Mouse (Mus musculus): ENCODE results near the gene Mogat1. TPM values are rescaled to one million over a fixed set of nuclear protein-coding genes. Genes with fewer than 3 reads are reported as not detected.
"Not testable (repeated sequence)": the region's sequence is repeated elsewhere in the genome, so short reads cannot be mapped to it uniquely, and the experiment has no call there.

Mogat1 gene
- 1.2 and 2.3 TPM in 2 replicates for total RNA-seq (2021)
- long read RNA-seq, result 0 reads

DNA sequence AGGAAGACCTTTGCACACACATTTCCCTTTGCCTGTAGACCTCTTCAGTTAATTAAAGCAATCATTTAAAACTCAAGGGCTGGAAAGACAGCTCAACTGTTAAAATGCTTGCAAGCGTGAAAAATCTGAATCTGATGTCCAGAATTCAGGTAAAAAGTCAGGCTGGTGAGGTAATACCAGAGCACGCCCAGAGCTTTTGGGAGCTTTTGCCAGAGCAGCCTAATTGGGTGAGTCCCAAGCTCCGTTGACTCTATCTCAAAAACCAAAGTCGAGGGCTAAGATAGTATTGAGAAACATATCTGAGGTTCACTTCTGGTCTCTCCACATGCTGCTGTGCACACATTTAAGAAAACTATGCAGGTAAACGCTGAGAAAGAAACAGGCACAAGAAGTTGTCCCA, at the start of gene Mogat1:
TSS of gene Mogat1 (plus strand) at position 130 of the 400 bp plus-strand sequence.
- DNase-seq, result no peak

DNA sequence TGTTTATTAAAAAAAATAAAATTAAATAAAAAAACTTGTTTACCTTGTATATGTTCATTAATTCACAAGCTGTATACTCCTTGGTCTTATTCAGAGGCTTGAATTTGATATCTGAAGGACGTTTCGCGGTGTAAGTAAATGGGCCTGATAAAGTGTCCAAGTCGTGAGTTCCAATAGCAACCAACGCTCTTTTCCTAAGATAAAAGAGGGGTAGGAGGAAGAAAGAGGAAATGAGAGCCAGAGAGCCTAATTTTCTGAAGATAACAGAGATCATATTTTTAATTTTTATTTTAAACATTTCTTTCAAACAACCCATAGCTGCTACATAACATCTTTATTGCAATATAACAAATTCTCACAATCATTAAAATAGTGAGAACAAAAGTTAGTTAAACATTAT, 38.4 kb upstream of the Mogat1 start:
- DNase-seq, result no peak

DNA sequence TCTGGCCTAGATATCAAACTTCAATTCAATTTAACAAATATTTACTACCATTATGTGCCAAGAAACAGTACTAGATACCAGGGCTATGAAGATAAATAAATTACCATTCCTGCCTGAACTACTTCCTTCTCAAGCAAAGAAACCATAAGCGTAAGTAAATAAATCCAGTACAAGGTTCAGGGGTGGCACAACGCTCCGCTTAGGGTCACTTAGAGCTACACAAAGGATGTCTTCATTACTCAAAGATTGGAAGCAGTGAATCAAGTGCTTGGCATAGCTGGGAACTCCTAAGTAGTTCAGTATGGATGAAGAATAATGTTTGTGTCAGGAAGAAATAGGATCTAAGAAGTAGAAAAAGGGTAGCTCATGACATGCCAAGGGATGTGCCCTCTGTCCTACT, 27.4 kb upstream of the Mogat1 start:
- no peak for DNase-seq

DNA sequence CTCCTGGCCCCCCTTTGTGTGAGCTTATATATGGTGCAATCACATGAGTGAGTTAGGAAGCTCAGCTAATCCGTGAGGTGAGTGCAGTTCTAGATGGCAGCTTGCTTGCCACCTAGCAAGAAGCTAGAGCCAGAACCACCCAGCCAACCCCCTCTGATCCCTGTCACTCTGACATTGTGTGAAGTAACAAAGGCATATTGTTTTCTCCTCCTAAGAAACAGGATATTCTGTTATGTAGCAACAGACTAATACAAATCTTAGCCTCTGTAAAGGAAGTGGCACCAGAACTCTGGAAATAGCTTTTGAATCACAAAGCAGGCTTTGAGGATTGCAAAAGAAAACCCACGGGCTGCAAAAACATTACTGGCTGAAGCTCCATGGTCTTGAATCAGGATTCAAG, 26.4 kb upstream of the Mogat1 start:
- no peak for DNase-seq

DNA sequence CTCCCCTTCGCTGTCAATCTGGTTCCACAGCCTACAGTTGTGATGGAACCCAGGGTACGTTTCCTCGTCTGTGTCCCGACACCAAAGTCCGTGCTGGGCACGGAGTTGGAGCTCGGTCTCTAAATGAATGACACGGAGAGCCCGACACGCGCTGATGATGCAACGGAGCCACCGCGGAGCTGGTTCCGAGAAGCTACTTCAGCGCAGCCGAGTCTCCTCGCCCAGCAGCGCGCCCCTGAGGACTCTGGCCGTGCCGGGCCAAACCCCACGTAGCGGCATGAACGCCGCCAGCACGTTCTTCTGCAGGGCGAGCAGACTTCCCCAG, 22.4 kb upstream of the Mogat1 start:
- DNase-seq, result no peak

DNA sequence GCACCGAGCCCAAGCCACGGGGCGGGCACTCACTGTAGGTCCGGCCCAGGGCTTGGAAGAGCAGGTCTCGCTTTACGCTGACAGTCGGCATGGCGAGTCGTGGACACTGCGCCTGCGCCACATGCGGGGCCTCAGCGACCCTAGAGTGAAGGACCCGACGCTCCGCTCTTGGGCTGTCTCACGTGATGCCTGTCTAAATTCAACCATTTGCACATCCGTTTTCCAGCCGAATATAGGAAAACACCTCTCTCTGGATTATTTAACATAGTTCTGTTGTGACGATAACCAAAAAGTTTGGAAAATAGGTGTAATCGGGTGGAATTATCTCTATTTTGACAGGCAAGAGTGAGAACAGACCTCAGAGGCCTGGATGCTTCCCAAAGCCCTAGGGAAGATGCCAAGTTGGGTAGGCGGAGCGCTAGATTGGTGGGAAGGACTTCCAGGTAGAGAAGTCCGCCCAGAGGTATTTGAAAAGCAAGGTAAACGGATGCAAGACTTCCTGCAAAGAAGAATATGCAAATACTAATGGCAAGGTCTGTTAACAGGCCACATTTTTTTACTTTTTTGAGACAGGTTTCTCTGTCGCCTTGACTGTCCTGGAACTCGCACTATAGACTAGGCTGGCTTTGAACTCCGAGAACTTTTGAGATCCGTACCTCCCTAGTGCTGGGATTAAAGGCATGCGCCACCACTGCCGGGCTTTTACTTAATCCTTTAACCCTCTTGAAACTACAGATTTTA, 21.9 kb upstream of the Mogat1 start, which contains the start of gene Farsb:
TSS of gene Farsb (minus strand) at position 146 of the 741 bp plus-strand sequence.
- peak; percentile 88 for DNase-seq

DNA sequence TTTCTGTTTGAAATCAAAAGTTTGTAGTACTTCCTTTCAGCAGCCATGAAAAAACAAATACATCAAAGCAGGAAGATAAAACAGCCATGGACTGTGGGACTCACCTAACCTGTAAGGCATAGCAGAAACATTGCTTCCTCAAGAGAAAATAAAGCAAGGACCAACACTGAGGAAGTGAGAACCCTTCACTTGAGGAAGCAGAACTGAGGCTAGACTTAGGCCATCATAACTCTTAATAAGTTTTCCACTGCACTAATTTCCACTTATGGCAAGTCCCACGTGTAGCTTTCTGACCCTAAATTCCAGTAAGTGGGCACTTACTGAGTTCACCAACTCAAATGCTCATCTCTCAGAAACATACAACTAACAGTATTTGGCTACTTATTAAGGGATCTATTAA, 20.6 kb upstream of the Mogat1 start:
- no peak for DNase-seq

DNA sequence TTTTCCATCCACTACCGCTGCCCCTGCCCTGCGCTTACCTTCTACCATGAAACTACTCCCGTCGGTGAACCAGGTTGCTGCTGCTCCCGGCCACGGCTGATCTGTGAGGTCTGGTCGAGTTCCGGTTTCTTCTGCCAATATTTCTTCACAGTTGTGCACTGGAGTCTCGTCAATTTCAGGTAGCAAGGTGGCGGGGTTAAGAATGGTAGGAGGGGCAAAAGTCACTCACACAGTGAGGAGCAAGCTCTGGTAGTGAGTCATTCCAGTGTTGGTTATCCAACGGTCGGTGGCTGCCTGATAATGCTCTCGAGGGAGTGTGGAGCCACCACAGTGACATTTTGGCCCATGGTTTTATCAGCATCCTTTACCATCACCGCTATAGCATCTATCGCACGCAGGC, 9.8 kb upstream of the Mogat1 start:
- no peak for DNase-seq

DNA sequence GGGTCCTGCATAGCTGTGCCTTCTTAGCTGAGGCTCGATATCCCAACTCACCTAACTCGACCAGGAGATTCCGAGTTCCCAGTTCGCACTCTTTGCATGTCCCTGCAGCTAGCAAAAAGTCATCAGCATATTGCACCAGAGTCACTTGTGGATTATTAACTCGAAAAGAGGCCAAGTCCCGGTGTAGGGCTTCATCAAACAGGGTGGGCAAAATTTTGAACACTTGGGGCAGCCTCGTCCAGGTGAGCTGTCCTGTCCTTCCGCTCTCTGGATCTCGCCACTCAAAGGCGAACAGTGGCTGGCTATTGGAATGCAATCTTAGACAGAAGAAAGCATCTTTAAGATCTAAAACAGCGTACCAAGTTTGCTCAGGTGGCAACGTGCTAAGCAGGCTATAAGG, 8.9 kb upstream of the Mogat1 start:
- not testable (repeated sequence) for DNase-seq

DNA sequence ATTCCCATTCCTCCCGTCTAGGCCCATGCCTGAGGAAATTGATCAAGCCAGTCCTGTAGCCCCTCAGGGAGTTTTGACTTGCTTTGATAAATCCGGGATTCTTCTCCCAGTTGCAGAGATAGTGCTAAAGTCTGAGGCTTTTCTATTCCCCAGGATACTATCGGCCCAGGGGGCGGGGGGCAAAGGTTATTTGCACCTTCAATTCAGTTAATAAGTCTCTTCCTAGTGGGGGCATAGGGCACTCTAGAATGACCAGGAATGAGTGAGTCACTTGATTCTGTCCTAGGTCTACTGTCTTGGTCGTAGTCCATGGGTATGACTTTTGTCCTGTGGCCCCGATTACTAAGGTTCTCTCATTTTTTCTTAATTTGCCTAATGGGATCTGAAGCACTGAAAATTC, 8.3 kb upstream of the Mogat1 start:
- no peak for DNase-seq

DNA sequence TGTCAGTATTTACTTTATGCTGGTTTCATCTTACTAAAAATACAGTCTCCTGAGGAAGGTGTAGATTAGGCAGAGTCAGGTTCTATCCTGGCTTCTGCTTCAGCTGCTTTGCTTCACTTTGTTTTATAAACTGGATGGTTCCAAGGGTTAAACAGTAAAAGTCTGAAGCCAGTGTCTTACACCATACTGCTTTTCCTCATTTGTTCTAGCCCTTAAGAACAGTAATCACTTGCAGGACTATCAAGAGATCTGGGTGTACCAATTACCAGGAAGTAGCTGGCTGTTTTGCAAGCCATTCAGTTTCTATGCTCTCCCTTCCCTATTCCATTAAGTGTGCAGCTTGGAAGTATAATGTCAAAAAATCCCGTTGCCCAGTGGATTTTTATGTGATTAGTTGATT, 3.7 kb upstream of the Mogat1 start:
- DNase-seq, result no peak

DNA sequence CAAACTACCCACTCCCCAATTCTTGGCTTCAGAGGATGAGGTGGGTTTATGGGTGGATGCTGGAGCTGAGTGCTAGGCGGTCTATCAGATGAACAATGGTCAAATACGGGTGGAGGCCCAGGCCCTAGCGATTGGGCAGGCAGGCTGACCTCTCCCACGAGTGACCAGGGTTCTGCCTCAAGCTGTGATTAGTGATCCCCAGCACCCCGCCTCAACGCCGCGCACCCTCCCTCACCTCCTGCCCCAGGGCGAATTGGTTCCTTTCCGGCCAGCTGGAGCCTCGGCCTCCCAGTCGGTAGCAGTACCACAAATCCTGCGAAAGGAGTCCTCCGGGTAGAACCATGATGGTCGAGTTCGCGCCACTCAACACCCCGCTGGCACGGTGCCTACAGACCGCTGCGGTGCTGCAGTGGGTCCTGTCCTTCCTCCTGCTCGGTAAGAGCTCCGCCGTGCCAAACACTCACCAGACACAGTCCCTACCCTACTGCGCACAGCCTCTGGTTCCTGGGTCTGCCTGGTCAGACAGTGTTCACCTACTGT, 900 bp downstream of the Mogat1 start, which contains the start of gene BC035947:
TSS of gene BC035947 (minus strand) at position 538 of the 540 bp plus-strand sequence.
- peak; percentile 24 for DNase-seq

DNA sequence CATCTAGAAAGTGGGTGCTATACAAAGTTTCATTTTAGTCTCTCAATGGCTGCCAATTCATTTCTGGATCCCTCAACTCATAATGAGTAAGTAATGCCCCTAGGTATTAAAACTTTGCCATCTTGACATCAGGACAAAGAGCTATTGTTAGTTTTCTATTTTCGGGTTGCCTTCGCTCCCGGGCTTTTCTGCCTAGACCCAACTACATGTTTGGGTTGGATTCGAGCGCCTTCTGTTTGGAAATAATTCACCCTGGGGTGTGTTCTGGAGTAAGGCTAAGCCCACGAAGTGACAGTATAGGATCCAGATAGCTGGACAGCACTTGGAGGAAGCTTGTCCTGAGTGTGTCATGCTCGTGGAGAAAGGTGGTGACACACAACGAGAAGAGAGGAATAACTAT, 2.0 kb downstream of the Mogat1 start:
- DNase-seq, result no peak

DNA sequence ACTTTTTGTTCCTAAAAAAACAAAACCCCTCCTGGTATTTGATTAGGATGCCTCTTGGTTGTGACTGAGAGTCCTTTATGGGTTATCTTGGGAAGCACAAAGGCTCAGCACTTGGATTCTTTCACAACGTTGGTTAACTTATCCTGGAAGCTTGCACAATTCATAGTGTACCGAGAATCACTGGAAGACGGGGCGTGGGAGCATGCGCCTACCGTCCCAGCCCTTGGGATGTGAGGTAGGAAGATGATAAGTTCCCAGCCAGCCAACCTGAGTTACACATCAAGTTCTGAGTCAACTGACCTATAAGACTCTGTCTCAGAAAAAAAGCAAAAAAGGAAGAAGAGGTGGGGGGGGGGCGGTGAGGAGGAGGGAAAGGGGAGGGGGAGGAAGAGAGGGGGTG, 8.1 kb downstream of the Mogat1 start:
- DNase-seq, result no peak

DNA sequence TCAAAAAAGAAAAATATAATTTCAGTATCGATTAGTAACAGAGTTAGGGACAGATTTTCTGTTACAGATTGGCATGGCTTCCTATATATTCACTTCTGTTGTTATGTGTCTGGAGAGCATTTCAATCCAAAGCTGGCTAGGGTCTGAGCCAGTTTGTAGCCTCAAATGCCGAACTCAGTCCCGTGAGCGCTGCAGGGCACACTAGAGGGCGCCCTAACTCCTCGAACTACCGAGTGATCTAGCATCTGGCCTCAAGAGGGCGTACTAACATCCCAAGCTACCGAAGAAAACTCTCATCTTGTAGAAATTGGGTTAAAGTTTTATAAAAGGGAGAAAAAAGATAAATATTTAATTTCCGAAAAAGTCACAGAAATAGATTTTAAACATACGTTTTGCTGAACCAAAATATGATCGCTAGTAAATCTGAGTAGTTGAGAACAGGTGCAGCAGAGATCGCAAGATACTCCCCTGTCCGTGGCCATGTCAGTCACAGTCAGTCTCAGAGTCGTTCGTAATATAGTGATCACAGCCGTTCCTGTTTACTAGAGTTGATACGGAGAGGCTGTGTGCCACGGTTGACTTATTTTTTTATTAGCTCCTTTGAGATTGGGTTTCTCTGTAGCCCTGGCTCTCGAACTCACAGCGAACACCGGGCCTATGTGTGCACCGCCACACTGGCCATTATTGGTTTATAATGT, 14.5 kb downstream of the Mogat1 start:
- DNase-seq, result peak; percentile 66

DNA sequence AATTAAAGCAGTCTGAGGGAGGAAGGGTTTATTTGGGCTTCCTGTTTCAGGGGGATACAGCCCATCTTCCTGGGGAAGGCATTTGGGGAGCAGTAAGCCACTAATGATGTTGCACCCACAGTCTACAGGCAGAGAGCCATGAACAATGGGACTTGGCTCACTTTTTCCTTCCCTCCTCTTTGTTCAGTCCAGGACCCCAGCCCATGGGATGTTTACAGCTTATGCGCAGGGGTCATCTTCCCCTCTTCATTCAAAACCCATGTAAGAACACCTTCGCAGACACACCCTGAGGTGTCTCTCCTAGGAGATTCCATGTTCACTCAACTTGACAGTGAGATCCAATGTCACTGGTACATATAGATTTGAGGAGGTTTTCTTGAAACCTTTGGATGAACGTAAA, 17.6 kb downstream of the Mogat1 start:
- DNase-seq, result no peak

DNA sequence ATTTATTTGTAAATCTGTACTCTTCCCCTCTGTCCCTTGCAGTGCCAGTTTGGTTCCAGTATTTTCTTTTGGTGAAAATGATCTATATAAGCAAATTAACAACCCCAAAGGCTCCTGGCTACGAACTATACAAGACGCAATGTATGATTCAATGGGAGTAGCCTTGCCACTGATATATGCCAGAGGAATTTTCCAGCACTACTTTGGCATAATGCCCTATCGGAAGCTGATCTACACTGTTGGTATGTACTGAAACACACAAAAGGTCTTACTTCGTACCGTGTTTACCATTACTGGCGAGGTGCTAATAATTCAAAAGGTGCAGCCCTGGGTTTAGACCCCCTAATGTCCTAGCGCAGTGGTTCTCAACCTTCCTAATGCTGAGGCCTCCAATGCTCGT, 18.2 kb downstream of the Mogat1 start:
- DNase-seq, result no peak

DNA sequence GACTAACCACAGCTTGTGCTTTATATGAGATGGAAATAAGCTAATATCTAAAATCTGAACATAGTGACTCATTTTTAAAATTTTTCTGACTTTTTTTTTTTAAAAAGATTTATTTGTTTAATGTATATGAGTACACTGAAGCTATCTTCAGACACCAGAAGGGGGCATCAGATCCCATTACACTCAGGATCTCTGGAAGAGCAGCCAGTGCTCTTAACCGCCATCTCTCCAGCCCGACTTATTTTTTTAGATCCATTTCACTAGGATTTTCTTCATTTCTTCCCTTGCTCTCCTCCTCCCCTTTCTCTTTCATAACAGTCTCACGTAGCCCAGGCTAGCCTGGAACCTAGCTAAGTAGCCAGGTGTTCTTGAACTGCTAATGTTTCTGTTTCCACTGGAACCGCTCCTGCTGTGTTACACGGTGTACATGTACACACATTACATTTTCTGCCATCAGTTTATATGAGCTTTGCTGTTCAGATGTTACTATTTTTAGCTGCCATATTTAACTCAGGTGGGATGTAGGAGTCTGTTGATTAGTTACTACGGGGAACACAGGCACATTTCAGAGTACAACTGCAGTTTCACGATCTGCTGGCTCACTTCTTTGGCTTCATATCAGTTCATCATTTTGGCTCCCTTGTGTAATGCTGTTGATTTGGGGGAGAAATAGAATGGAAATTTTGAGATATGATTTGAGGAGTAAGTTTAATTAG, 19.9 kb downstream of the Mogat1 start:
- DNase-seq, result no peak

DNA sequence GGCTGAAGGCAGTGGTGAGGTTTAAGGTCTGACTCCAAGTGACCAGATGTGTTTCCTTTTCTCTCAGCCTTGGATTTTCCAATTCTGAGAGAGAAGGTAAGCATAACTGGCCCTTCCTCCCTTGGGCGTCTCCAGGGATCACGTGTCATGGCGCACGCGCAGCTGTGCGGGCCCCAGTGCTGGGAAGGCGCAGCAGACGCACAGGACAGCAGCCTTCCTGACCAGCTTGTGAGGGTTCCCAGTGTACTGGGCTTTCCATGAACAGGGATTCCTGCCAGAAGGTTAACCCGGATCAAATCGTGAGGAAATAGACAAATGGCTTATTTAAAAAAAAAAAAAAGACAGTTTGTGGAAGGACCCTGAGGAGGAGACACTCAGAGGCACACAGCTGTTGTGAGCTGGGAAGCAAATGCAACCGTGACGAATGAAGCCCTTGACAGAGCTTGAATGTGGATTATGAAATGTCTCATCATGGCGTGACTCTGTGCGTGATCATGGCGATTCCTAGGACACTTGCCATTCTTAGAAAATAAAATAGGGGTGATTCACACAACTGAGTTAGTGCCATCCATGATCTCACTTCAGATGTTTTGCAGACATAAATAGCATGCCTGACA, 21.5 kb downstream of the Mogat1 start:
- DNase-seq, result peak; percentile 12

DNA sequence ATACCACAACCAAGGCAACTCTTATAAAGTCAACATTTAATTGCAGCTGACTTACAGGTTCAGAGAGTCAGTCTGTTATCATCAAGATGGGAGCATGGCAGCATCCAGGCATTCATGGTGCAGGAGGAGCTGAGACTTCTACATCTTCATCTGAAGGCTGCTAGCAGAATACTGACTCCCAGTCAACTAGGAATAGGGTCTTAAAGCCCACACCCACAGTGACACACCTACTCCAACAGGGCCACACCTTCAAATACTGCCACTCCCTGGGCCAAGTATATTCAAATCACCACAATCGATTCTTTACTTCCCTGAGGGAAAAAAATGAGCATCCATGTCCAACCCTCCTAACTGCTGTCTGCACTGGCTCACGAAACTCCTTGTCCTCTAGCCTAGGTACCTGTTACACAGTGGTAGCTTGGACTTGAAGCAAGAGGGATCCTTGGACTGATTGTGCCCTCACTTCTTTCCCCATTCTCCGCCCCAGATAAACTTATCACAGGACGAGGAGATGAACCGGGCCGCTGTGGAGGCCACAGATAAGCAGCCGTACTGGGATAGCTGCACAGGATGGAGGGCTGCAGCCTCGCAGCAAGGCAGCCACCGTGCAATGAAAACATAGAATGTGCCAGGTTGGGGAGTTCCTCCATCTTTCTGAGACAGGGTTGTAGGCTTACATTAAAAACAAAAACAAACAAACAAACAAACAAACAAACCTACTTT, 23.8 kb downstream of the Mogat1 start:
- DNase-seq, result no peak

DNA sequence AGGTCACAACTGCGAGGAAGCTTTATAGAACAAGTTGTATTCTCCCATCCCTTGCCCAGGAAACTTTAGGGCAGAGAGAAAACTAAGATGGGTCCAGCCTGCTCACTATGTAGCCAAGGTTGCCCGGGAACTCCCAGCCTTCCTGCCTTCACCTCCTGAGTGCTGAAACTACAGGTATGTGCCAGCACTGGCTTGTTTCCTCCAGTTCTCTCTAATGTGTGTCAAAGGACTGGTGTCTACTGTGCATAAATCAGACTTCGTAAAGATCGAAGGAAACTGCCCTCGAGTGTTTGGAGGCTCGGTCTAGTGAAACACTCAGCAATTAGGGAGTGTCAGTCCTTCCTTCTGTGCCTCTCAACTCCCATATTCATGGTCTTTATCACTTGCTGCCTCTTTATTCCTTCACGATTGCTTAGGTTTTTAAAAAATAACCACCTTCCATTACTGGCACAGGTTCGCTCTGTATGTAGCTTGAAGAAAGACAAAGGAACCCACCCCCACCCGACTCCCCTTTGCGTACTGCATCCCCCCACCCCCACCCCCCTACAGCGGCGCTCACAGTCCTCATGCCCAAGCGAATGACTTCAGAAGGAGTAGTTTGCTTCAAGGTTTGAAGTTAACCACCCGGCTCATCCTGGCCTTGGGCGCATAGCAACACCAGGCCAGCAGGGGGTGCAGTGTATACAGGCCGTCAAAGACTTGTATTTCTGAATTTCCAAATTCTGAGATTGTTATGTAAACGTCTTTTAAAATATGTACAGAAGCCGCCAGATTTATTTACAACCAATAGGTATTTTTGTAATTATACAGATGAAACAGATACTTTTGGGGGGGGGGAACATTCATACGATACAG, 25.7 kb downstream of the Mogat1 start:
- DNase-seq, result peak; percentile 80

Data from adrenal gland, postnatal 25 days (tissue).